Mouse (Mus musculus) NIH3T3 (cell line): Measurements from ENCODE around the gene Fbxo34.
"Not testable (repeated sequence)": the region's sequence is repeated elsewhere in the genome, so short reads cannot be mapped to it uniquely, and the experiment has no call there.

Source experiments
- DNase-seq: peaks from one replicate; pipeline ENCODE4 v3.0.0-alpha.2; 2012; ENCODE audit warnings: low read depth

The Fbxo34 gene

GRCm38 (mm10) chr14:47560714-47561113, 110.5 kb downstream of the Fbxo34 start:
- no peak for DNase-seq

GRCm38 (mm10) chr14:47562530-47562929, 112.3 kb downstream of the Fbxo34 start:
- no peak for DNase-seq

GRCm38 (mm10) chr14:47563106-47563505, 112.9 kb downstream of the Fbxo34 start:
- no peak for DNase-seq

- DNase-seq: peak; percentile 97
Measured at GRCm38 (mm10) chr14:47567962-47568652, 117.9 kb downstream of the Fbxo34 start.

DNA sequence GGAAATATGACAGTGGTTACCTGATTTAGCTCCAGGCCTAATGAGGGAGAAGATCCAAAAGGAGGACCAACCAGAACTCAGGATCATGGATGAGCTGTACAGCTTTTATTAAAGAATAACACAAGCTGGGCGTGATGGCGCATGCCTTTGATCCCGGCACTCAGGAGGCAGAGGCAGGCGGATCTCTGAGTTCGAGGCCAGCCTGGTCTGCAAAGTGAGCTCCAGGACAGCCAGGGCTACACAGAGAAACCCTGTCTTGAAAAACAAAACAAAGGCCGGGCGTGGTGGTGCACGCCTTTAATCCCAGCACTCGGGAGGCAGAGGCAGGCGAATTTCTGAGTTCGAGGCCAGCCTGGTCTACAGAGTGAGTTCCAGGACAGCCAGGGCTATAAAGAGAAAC, 120.3 kb downstream of the Fbxo34 start, which contains the start of gene Atg14:
Gene Atg14, minus strand, starts transcription at position 101 of the 400 bp plus-strand sequence.
- not testable (repeated sequence) for DNase-seq

DNA sequence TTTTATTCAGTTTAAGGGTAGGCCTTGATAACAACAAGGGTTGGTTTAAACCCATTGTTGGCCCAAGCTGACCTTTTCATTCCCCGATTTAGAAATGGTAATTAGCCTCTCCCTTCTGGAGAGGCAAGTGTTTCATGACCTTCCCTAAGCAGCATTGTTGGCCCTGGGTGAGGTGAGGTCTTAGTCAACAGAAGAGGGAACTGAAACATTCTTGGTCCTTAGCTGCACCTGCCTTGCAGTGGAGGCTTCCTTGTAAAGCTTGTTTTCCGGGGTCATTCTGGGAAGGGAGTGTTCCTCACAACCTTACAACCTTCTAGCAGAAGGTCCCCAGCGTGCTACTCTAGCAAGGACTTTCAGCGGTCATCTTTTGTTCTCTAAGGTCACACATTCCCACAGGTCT, 122.5 kb downstream of the Fbxo34 start:
- no peak for DNase-seq

- DNase-seq: peak; percentile 52
Measured at GRCm38 (mm10) chr14:47574721-47575120, 124.5 kb downstream of the Fbxo34 start.

- no peak for DNase-seq
Measured at GRCm38 (mm10) chr14:47576687-47577086, 126.5 kb downstream of the Fbxo34 start.

DNA sequence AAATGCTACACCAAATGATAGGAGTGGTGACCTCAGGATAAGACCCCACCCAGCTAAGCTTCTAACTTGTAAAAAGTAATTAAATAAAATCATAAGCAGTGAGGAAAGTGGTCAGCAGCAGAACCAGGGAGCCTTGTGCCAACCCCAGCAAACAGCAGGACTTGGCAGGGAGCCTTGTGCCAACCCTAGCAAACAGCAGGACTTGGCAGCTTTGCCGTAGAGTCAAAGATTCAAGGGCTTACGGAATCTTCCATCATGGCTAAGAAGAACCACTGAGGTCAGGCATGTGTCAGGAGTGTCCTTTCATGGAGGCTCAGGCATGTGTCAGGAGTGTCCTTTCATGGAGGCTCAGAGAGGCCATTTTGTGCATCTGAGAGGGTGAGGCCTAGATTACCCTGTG, 127.9 kb downstream of the Fbxo34 start:
- DNase-seq: peak; percentile 9

- no peak for DNase-seq
Measured at GRCm38 (mm10) chr14:47581280-47581679, 131.1 kb downstream of the Fbxo34 start.
